Mouse (Mus musculus): ENCODE measurements around the gene Npm1. TPM values are rescaled to one million over a fixed set of nuclear protein-coding genes. Genes with fewer than 3 reads are reported as not detected.

Gene Npm1
- polyA plus RNA-seq, 1 experiment, result 178 TPM

DNA sequence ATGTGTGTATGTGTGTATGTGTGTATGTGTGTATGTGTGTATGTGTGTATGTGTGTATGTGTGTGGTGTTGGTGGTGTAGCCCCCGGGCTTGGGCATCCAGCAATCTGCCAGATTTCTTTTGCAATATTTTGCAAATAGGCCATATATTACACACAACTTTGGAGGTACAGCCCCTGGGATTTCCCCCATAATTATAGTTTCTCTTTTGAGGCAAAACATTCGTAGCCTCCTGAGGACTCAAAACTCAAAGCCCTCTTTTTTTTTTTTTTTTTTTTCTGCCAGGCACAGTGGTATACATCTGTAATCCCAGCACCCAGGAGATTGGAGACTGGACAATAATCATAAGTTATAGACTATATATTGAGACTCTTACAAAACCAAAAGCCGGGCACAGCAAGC is 18.8 kb upstream of the Npm1 start:
- H3K27ac ChIP-seq (ENCODE audit: insufficient read depth, low read length), result no peak overlapping the region
- TF ChIP-seq POLR2A (IDR thresholded peaks at IDR 0.05; ENCODE audit: extremely low read depth, insufficient read depth, low read length) (no peak), CTCF (IDR thresholded peaks at IDR 0.05; ENCODE audit: extremely low read depth, insufficient read depth, low read length) (no peak)
- no peaks in the 10 kb centered on the region for H3K4me1 ChIP-seq (ENCODE audit: control insufficient read depth, insufficient read depth, low read length)

DNA sequence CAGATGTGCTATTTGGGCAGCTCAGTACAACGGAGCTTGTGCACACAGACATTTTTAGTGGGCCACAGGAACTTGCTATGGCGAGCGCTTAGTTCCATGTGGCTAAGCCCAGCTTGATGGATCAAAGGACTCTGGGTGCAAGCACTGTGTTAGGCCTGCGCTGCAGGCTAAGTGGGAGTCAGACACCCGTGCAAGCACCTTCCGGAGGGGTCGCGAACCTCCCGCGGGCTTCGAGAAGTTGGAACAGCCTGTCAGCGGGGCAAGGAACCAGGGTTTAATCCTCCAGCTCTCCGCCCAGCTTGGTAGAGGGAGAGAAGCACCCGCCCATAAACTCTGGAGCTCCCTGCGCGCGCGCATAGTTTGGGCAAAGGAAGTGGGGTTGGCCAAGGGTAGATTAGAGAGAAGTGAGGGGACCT is 17.7 kb upstream of the Npm1 start:
- Histone ChIP-seq H3K4me3 (ENCODE audit: insufficient read depth, low read length) (no peak overlapping the region), H3K4me1 (ENCODE audit: control insufficient read depth, insufficient read depth, low read length) (no peaks in the 10 kb centered on the region), H3K27ac (ENCODE audit: insufficient read depth, low read length) (no peak overlapping the region)
- TF ChIP-seq POLR2A (IDR thresholded peaks at IDR 0.05; ENCODE audit: extremely low read depth, insufficient read depth, low read length) (no peak), CTCF (IDR thresholded peaks at IDR 0.05; ENCODE audit: extremely low read depth, insufficient read depth, low read length) (no peak)

More for the DNA sequence above, 18.8 kb upstream of the Npm1 start:
- no peak overlapping the region for H3K4me3 ChIP-seq (ENCODE audit: insufficient read depth, low read length)

DNA sequence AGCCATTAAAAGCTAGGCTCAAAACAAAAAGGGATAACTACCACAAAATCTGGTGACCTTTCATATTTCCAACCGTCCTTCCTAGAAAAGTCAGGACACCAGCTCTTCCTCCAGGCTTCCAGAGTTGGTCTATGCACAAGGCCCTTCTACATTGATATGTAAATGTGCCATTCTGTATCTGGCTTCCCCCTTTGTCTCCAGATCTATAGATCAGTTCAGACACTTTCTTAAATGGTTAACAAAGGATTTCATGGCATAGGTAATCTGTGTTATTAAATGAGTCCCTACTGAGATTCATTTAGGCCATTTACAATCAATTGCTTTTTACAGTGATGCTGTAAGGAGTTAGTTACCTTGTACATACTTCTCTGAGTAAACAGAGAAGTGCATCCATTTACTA is 16.8 kb upstream of the Npm1 start:
- Histone ChIP-seq H3K4me1 (ENCODE audit: control insufficient read depth, insufficient read depth, low read length) (no peaks in the 10 kb centered on the region), H3K27ac (ENCODE audit: insufficient read depth, low read length) (no peak overlapping the region)
- TF ChIP-seq POLR2A (IDR thresholded peaks at IDR 0.05; ENCODE audit: extremely low read depth, insufficient read depth, low read length) (no peak), CTCF (IDR thresholded peaks at IDR 0.05; ENCODE audit: extremely low read depth, insufficient read depth, low read length) (no peak)

DNA sequence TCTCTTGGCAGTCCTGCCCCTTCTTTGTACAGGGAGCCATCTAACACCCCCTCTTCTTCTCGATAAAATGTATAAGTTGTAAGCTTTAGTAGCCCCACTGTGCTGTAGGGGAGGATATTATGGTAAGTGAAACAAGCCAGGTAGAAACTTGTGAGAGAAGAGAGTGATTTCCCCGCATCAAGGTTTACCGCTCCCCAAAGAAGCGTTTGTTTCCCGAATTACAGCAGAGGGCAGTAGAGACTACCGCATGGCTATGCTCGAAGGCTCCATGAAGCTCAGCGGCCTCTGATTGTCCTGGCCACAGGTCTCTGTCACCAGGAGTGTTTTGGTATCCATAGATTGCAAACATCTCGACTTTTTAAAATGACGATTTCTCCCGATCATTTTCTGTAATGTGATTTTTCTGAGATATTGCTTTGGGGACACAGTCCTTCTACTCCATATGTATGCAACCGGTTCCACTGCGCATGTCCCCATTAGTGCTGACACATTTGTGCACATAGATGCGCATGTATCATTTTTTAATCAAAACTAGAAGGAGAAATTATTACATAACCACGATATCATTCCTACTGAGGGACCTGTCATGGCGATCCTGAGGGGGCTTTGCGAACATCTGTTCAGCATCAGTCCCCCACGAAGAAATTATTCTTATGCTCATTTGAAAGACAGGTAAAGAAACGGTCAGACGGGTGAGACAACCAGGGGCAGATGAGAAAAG is 13.7 kb upstream of the Npm1 start:
- H3K4me3 ChIP-seq (ENCODE audit: insufficient read depth, low read length), result no peak overlapping the region
- no peaks in the 10 kb centered on the region for H3K4me1 ChIP-seq (ENCODE audit: control insufficient read depth, insufficient read depth, low read length)
- TF ChIP-seq CTCF (IDR thresholded peaks at IDR 0.05; ENCODE audit: extremely low read depth, insufficient read depth, low read length) (peak; percentile 87), POLR2A (IDR thresholded peaks at IDR 0.05; ENCODE audit: extremely low read depth, insufficient read depth, low read length) (no peak)
- no peak overlapping the region for H3K27ac ChIP-seq (ENCODE audit: insufficient read depth, low read length)

More for the DNA sequence above, 16.8 kb upstream of the Npm1 start:
- H3K4me3 ChIP-seq (ENCODE audit: insufficient read depth, low read length), result no peak overlapping the region

DNA sequence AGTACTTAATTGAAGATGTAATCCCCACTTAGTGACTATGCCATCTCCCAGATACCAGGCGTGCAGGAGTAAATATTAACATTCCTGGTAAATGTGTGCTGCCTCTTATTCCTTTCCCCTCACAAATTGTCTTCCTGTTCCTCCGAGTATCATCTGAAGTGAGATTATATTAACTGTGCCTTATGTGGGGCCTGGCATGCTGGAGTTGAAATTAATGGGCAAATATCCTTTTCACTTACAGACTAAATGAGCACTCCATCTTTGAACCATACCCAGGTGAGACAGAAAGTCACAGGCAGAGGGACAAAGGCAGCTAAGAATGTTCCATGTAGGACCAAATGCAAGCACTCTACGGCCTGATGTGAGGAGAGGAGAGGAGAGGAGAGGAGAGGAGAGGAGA is 12.8 kb upstream of the Npm1 start:
- H3K4me1 ChIP-seq (ENCODE audit: control insufficient read depth, insufficient read depth, low read length), result no peaks in the 10 kb centered on the region
- TF ChIP-seq CTCF (IDR thresholded peaks at IDR 0.05; ENCODE audit: extremely low read depth, insufficient read depth, low read length) (no peak), POLR2A (IDR thresholded peaks at IDR 0.05; ENCODE audit: extremely low read depth, insufficient read depth, low read length) (no peak)

DNA sequence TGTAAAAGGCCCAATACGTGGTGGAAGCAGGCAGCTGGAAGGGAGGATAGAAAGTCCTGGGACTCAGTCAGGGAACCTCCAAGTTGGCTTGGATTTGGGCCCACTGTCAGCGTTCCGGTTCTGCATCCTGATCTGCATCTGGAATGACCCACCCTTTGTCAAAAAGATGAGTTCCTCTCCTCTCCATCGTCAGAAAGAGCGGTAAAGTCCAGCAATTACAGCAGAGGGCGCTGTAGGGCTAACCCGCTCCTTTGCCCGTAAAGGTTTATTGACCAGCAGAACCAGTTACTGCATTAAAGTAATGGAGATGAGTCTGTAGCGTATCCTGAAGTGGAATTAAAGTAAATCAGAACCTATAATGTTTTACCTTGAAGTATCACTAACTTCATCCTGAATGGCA is 7.5 kb upstream of the Npm1 start:
- TF ChIP-seq POLR2A (IDR thresholded peaks at IDR 0.05; ENCODE audit: extremely low read depth, insufficient read depth, low read length), result no peak
- TF ChIP-seq CTCF (IDR thresholded peaks at IDR 0.05; ENCODE audit: extremely low read depth, insufficient read depth, low read length), result peak; percentile 61
- no peak overlapping the region for H3K27ac ChIP-seq (ENCODE audit: insufficient read depth, low read length)
- no peak overlapping the region for H3K4me3 ChIP-seq (ENCODE audit: insufficient read depth, low read length)
- H3K4me1 ChIP-seq (ENCODE audit: control insufficient read depth, insufficient read depth, low read length), result no peaks in the 10 kb centered on the region

More for the DNA sequence above, 12.8 kb upstream of the Npm1 start:
- no peak overlapping the region for H3K4me3 ChIP-seq (ENCODE audit: insufficient read depth, low read length)
- H3K27ac ChIP-seq (ENCODE audit: insufficient read depth, low read length), result no peak overlapping the region

DNA sequence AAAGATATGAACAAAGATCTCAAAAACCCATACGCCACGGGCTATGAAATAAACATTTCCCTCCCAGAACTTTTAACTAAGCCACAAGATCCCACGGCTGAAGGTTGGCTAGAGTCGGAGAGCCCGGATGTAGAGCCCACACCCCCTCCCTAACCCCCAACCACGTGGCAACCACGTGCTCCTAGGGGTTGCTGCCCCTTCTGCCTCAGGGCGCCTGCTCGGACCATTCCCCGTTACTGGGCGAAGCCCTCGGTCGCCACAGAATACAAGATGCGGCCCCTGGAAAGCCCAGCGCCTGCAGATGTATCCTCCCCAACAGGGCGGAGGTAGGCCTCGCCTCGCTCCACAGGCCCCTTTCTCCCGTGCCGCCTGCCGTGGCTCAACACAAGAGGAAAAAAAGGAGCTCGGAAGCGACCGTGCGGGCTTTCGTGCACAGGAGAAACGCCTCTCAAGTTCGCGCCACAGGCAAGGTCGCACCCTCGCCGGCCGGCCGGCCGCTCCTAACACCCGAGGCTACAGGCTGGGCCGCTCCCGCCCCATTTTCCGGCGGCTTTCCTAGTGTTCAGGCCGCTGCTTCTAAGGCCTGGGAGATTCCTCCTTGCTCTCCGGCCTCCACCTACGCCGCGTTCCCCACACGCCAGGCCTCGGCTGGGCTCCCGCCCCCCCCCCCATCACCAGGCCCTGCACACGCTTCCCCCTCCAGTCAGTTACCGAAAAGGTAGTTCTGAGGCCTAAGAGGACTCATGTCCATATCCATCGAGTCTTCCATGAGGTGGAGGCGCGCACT is 602 bp downstream of the Npm1 start:
- TF ChIP-seq CTCF (IDR thresholded peaks at IDR 0.05; ENCODE audit: extremely low read depth, insufficient read depth, low read length), result no peak
- no peak for TF ChIP-seq POLR2A (IDR thresholded peaks at IDR 0.05; ENCODE audit: extremely low read depth, insufficient read depth, low read length)
- Histone ChIP-seq H3K27ac (ENCODE audit: insufficient read depth, low read length) (no peak overlapping the region), H3K4me1 (ENCODE audit: control insufficient read depth, insufficient read depth, low read length) (peaks cover 2% of the 10 kb centered on the region; the same call in 1 of the 2 replicates), H3K4me3 (ENCODE audit: insufficient read depth, low read length) (peak overlapping the region; percentile 68)

DNA sequence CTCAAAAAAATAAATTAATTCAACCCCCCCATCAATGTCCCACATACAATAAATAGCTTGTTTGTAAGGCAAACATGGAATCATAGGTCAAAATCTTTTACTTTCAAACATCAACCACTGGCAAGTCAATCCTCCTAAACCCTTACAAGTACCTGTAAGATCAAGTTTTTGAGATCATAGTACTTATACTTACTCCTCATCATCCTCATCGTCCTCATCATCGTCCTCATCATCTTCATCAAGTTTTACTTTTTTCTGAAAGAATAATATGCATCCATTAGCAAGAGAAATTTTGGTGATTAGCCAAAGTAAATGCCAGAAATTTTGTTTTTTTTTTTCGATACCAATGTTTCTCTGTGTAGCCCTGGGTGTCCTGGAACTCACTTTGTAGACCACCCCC is 3.3 kb downstream of the Npm1 start:
- Histone ChIP-seq H3K4me1 (ENCODE audit: control insufficient read depth, insufficient read depth, low read length) (peaks cover 2% of the 10 kb centered on the region; the same call in 1 of the 2 replicates), H3K27ac (ENCODE audit: insufficient read depth, low read length) (no peak overlapping the region), H3K4me3 (ENCODE audit: insufficient read depth, low read length) (no peak overlapping the region)
- no peak for TF ChIP-seq CTCF (IDR thresholded peaks at IDR 0.05; ENCODE audit: extremely low read depth, insufficient read depth, low read length)
- no peak for TF ChIP-seq POLR2A (IDR thresholded peaks at IDR 0.05; ENCODE audit: extremely low read depth, insufficient read depth, low read length)

DNA sequence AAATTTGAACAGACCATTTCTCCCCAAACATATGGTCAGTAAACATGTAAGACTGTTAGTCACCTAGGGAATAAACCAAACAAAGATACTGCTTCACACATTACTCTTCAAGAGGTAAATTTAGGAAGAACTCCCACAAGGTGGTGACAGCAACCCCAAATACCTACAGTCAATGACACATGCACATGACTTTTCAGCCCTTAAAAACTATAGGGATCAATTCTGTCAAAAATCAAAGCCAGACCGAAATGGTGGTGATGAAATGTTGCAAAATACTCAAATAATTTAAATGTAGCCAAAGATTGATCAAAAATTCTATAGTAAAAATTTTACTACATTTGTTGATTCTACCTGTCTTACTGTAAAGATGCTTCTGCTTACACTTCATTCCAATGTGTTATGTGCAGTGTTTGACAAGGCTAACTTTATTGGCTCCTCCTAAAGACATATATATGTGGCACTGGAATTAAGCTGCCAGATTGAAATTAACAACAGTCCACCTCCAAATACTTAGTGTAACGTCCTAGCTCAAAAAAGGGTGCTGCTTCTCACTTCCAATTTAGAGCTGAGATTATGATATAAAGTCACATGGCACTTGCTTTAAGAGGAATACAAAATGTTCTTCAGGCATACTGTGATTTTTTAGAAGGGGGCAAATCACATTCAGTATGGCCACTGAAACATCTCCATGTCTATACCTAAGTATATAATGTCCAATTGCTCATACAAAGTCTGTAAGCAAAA is 5.4 kb downstream of the Npm1 start:
- H3K4me3 ChIP-seq (ENCODE audit: insufficient read depth, low read length), result no peak overlapping the region
- no peak overlapping the region for H3K27ac ChIP-seq (ENCODE audit: insufficient read depth, low read length)
- TF ChIP-seq CTCF (IDR thresholded peaks at IDR 0.05; ENCODE audit: extremely low read depth, insufficient read depth, low read length) (no peak), POLR2A (IDR thresholded peaks at IDR 0.05; ENCODE audit: extremely low read depth, insufficient read depth, low read length) (no peak)
- H3K4me1 ChIP-seq (ENCODE audit: control insufficient read depth, insufficient read depth, low read length), result peaks cover 2% of the 10 kb centered on the region; the same call in 1 of the 2 replicates
